Mouse (Mus musculus): ENCODE measurements around the gene Wdr66.
A peak's percentile ranks its signal among the peaks of the same experiment; 100 is the strongest.

Wdr66 gene

GRCm38 (mm10) chr5:123359431-123359830 lies 107.5 kb downstream of the Wdr66 start:
- DNase-seq (ENCODE audit: low spot score), result no peak

GRCm38 (mm10) chr5:123362911-123363310 lies 111.0 kb downstream of the Wdr66 start:
- no peak for DNase-seq (ENCODE audit: low spot score)

GRCm38 (mm10) chr5:123364302-123364971 lies 112.5 kb downstream of the Wdr66 start:
- no peak for DNase-seq (ENCODE audit: low spot score)

DNA sequence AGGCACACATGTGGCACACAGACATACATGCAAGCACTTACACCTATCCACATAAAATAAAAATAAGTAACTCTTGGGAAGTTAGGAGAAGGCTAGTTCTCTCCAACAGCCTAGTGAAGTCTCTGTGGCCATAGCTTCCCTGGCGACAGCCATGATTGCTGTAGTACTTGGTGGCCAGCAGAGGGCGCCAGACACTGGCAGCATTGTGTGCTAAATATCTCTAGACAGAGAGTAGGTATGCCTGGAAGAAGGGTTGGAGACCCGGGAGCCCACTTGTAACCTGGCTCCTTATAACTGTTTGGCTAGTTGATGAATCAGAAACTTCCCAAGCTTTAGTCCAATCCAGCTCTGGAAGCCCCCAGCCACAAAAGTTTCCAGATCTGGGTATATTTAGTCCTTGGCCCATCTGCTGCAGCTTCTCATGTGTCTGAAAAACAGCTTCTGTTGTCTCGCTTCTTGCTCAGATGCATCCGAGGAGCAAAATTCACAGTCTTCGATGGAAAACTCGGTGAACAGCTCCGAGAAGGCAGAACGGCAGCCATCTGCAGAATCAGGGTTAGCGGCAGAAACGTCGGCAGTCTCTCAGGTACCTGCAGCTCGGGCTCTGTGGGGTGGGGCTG lies 117.1 kb downstream of the Wdr66 start:
- DNase-seq (ENCODE audit: low spot score), result no peak

- DNase-seq (ENCODE audit: low spot score), result no peak
Observed at GRCm38 (mm10) chr5:123370049-123370448, 118.1 kb downstream of the Wdr66 start.

DNA sequence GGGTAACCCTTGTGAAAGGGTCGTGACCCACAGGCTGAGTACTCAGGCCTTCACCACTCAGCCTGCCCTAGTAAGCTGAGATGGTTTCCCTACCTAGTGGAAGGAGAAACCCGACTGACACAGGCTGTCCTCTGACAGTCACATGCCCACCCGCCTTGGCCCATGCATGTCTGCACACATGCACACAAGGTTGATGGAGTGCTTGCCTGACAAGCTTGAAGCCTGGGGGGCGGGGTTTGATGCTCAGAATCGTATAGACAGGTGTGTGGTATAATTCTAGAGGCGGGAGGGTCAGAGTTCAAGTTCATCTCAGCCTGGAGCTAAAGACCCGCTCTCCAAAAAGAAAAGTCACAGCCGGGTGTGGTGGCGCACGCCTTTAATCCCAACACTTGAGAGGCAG lies 123.4 kb downstream of the Wdr66 start:
- no peak for DNase-seq (ENCODE audit: low spot score)

- no peak for DNase-seq (ENCODE audit: low spot score)
Observed at GRCm38 (mm10) chr5:123375793-123376452, 124.0 kb downstream of the Wdr66 start.

DNA sequence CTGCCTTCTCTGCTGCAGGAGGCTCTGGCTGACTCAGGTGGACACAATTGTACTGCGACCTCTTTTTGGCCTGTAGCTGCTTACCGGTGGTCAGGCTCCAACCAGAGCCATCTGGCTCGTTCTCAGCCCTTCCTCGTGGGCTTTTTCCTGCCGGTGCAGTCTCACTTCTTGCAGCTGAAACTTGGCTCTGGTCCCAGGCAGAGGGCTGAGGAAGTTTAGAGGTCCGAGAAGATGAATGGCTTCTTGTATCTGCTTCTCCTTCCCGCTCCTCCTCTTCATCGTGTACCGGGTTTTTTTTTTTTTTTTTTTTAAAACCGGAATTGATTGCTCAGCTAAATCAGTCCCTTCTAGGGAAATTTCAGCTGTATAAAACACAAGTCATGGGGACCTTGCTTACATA lies 124.7 kb downstream of the Wdr66 start:
- peak; percentile 76 for DNase-seq (ENCODE audit: low spot score)
